Mouse (Mus musculus) layer of hippocampus, postnatal 14 days (tissue): ENCODE results near the gene Fibp. TPM values are rescaled to one million over a fixed set of nuclear protein-coding genes. Genes with fewer than 3 reads are reported as not detected.

Experiments used
- total RNA-seq, 2 experiments: library from RNA; stranded (reverse); gene quantifications; 2 replicates each; pipeline ENCODE4 v1.2.3; 2021

The Fibp gene
- total RNA-seq, 2 experiments from 2014 or later = 96.3 to 101 TPM

Other genes with a start within 250 kb of the Fibp start
- gene Pacs1, start 187.5 kb upstream of the Fibp start, total RNA-seq = 10 to 100 TPM; 59.6 to 63.9 TPM
- 100 to 1,000 TPM; 195 to 199 TPM for gene Sf3b2, start 165.2 kb upstream of the Fibp start, total RNA-seq
- gene Gal3st3, start 162.3 kb upstream of the Fibp start, total RNA-seq = 100 to 1,000 TPM; 129 to 132 TPM
- not detected for gene Catsper1, start 124.9 kb upstream of the Fibp start, total RNA-seq
- 1 to 10 TPM; 5.4 to 5.9 TPM for gene Cst6, start 111.0 kb upstream of the Fibp start, total RNA-seq
- gene Eif1ad, start 93.9 kb upstream of the Fibp start, total RNA-seq = 10 to 100 TPM; 21.8 to 25.0 TPM
- 10 to 100 TPM; 83.0 to 97.1 TPM for gene Banf1, start 93.4 kb upstream of the Fibp start, total RNA-seq
- 10 to 100 TPM; 81.1 to 91.5 TPM for gene Sart1, start 71.9 kb upstream of the Fibp start, total RNA-seq
- under 1 TPM in 1 of 2 experiments, not detected in 1; 0.67 TPM for gene Tsga10ip, start 58.1 kb upstream of the Fibp start, total RNA-seq
- gene Drap1, start 35.6 kb upstream of the Fibp start, total RNA-seq = 100 to 1,000 TPM; 269 to 270 TPM
- 10 to 100 TPM; 63.0 to 63.6 TPM for gene AI837181, start 35.5 kb upstream of the Fibp start, total RNA-seq
- gene Fosl1, start 13.1 kb upstream of the Fibp start, total RNA-seq = not detected
- 10 to 100 TPM; 29.9 to 31.8 TPM for gene Ccdc85b, start 2.7 kb upstream of the Fibp start, total RNA-seq
- 1 to 10 TPM in 1 of 2 experiments, under 1 TPM in 1; 0.41 to 1.2 TPM for gene Ctsw, start 7.9 kb downstream of the Fibp start, total RNA-seq
- 10 to 100 TPM; 16.8 to 20.9 TPM for gene Efemp2, start 13.3 kb downstream of the Fibp start, total RNA-seq
- 10 to 100 TPM; 34.3 to 35.6 TPM for gene Mus81, start 27.8 kb downstream of the Fibp start, total RNA-seq
- 1,000 to 10,000 TPM; 1,666 to 1,748 TPM for gene Cfl1, start 29.8 kb downstream of the Fibp start, total RNA-seq
- 1 to 10 TPM; 6.3 to 8.1 TPM for gene 1700020D05Rik, start 43.2 kb downstream of the Fibp start, total RNA-seq
- 10 to 100 TPM; 70.5 to 74.2 TPM for gene Snx32, start 49.9 kb downstream of the Fibp start, total RNA-seq
- gene Ovol1, start 100.0 kb downstream of the Fibp start, total RNA-seq = not detected
- gene Ap5b1, start 107.4 kb downstream of the Fibp start, total RNA-seq = 1 to 10 TPM; 7.1 to 8.8 TPM
- gene Rnaseh2c, start 141.3 kb downstream of the Fibp start, total RNA-seq = 10 to 100 TPM; 84.4 to 90.5 TPM
- 10 to 100 TPM; 83.3 to 83.5 TPM for gene Kat5, start 149.6 kb downstream of the Fibp start, total RNA-seq
- 10 to 100 TPM; 21.0 to 26.7 TPM for gene Rela, start 176.9 kb downstream of the Fibp start, total RNA-seq
- gene Sipa1, start 203.1 kb downstream of the Fibp start, total RNA-seq = 10 to 100 TPM; 22.8 to 26.1 TPM
- gene Map3k11, start 228.1 kb downstream of the Fibp start, total RNA-seq = 10 to 100 TPM; 16.1 to 17.0 TPM
- gene Pcnx3, start 228.3 kb downstream of the Fibp start, total RNA-seq = 10 to 100 TPM; 66.3 to 72.2 TPM
- not detected for gene Kcnk7, start 243.8 kb downstream of the Fibp start, total RNA-seq